Mouse (Mus musculus) midbrain, embryonic 13.5 days (tissue): Measurements from ENCODE around the gene Brca2. TPM values are rescaled to one million over a fixed set of nuclear protein-coding genes. Genes with fewer than 3 reads are reported as not detected.

Source experiments
- ATAC-seq: fragments of 200-750 bp; cut with Nextera tagmentation; 2 replicates; pipeline ENCODE4 v1.8.0; 2017; ENCODE audit warnings: mild to moderate bottlenecking, moderate TSS enrichment, moderate library complexity
- H3K27ac ChIP-seq: fragments of 300-500 bp; sonication (generic); 2 replicates; pipeline ENCODE4 v1.5.1; 2015; ENCODE audit warnings: inconsistent platforms, mild to moderate bottlenecking, moderate library complexity
- H3K27me3 ChIP-seq: fragments of 300-500 bp; sonication (generic); 2 replicates; pipeline ENCODE4 v1.6.1; 2015; ENCODE audit warnings: mild to moderate bottlenecking, inconsistent platforms
- H3K36me3 ChIP-seq: fragments of 300-500 bp; sonication (generic); 2 replicates; pipeline ENCODE4 v1.6.1; 2015; ENCODE audit warnings: mild to moderate bottlenecking, inconsistent platforms
- H3K4me1 ChIP-seq: fragments of 300-500 bp; sonication (generic); replicated peaks from 2 replicates; pipeline ENCODE4 v1.6.1; 2015; ENCODE audit warnings: inconsistent platforms
- H3K4me2 ChIP-seq: fragments of 300-500 bp; sonication (generic); replicated peaks from 2 replicates; pipeline ENCODE4 v1.6.1; 2015; ENCODE audit warnings: moderate library complexity, mild to moderate bottlenecking, inconsistent platforms
- H3K4me3 ChIP-seq: fragments of 300-500 bp; sonication (generic); replicated peaks from 2 replicates; pipeline ENCODE4 v1.5.1; 2015; ENCODE audit warnings: mild to moderate bottlenecking, inconsistent platforms
- H3K9ac ChIP-seq: fragments of 300-500 bp; sonication (generic); replicated peaks from 2 replicates; pipeline ENCODE4 v1.6.1; 2015; ENCODE audit warnings: mild to moderate bottlenecking, inconsistent platforms
- H3K9me3 ChIP-seq: fragments of 300-500 bp; sonication (generic); 2 replicates; pipeline ENCODE4 v1.6.1; 2016; ENCODE audit warnings: mild to moderate bottlenecking, inconsistent platforms
- WGBS: fragments of 180-500 bp; shearing (Covaris S2); methylation state at CpG from one replicate; pipeline ENCODE4 v1.1.7; 2015; 5-methylcytosine and 5-hydroxymethylcytosine counted together
- polyA plus RNA-seq: library from polyadenylated mRNA; unstranded; fragments of >200 nt; fragmentation: Nextera tagmentation; extraction: Ambion mirVana; gene quantifications from 2 replicates; pipeline ENCODE4 v1.2.1, GENCODE M21; 2015

Brca2 gene
- polyA plus RNA-seq, 1 experiment from 2014 or later = 18.0 TPM

DNA sequence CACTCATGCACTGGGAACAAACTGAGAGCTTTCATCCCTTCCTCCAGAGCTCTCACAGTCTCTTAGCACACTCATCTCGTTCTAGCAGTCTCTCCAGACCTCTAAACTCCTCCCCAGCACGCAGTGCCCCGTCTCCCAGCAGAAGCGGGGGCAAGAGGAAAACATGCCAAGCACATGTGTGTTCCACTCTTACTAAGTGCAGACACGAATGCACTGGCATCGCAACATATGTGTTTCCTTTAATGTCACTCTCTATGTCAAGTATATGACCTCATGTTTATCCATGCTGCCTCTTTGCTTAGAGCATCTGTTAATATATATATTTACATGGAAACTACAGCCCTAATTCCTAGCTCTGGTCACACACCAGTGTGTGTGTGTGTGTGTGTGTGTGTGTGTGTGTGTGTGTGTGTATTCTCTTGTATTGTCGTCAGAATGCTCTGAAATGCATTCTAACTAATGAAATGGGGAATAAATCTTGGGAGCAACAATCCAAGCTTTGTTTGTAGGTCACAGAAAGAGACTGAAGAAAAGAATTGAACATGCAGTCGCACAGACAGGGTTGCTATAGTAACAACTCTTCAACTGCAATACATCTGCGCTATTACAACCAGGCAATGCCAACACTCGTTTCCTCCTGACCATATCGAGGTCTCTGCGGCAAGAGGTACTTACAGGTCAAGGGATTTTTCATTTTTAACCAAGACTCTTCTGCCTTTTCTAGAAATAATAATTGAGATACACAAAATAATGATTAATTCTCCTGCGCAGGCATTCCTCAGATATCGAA, 79.2 kb downstream of the Brca2 start:
- no peaks in the 10 kb centered on the region for H3K9me3 ChIP-seq
- 67% methylated on average over 14 of the region's 14 CpGs for WGBS
- peaks cover 6% of the 10 kb centered on the region; the same call in 1 of the 2 replicates for H3K36me3 ChIP-seq
- peak; percentile 71; the same call in 1 of the 2 replicates for ATAC-seq
- H3K27me3 ChIP-seq = peaks cover 2% of the 10 kb centered on the region
- H3K4me1 ChIP-seq = peaks cover 14% of the 10 kb centered on the region
- H3K27ac ChIP-seq = peak overlapping the region; percentile 47; the same call in 1 of the 2 replicates
- H3K9ac ChIP-seq = no peak overlapping the region
- H3K4me3 ChIP-seq = no peak overlapping the region
- no peak overlapping the region for H3K4me2 ChIP-seq

DNA sequence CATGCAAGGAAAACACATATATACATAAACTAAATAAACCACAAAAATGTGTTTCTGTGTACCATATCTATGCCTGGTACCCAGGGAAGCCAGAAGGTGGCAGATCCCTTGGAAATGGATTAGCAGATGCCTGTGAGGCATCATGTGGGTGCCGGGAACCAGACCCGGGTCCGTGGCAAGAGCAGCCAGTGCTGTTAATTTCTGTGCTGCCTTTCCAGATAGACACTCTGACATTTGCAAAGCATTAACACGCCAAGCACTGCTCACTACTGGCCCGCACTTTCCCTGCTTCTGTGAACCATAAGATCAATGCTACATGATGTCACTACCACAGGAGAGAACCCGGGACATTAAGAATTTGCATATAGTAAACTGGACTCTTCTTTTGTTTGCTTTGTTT, 83.7 kb downstream of the Brca2 start:
- H3K27ac ChIP-seq = no peak overlapping the region
- no peak overlapping the region for H3K4me3 ChIP-seq
- H3K9ac ChIP-seq = no peak overlapping the region
- no peaks in the 10 kb centered on the region for H3K9me3 ChIP-seq
- H3K27me3 ChIP-seq = no peaks in the 10 kb centered on the region
- H3K4me2 ChIP-seq = no peak overlapping the region
- ATAC-seq = no peak
- 95% methylated on average over 6 of the region's 6 CpGs for WGBS
- H3K4me1 ChIP-seq = peaks cover 10% of the 10 kb centered on the region
- peaks cover 20% of the 10 kb centered on the region for H3K36me3 ChIP-seq

DNA sequence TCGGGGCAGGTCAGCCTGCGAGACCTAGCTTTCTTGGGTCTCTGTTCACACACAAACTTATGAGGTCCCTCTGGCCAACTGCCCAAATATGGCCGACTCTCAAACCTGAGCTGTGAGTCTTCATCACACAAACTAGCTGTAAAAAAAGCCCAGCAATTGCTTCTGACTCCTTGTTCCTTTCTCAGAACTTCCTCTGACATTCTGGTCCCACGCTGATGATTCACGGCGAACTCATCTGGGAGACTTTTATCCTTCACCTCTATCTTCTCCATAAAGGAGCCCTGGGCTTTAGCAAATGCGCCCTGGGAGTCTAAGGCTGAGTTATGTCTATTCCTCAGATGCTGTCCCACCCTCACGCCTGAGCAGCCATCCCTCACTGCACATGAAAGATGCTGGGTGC, 85.2 kb downstream of the Brca2 start:
- ATAC-seq = no peak
- 94% methylated on average over 8 of the region's 8 CpGs for WGBS
- no peak overlapping the region for H3K4me2 ChIP-seq
- no peaks in the 10 kb centered on the region for H3K27me3 ChIP-seq
- H3K4me1 ChIP-seq = no peaks in the 10 kb centered on the region
- no peak overlapping the region for H3K4me3 ChIP-seq
- H3K36me3 ChIP-seq = peaks cover 23% of the 10 kb centered on the region
- no peak overlapping the region for H3K27ac ChIP-seq
- no peaks in the 10 kb centered on the region for H3K9me3 ChIP-seq
- H3K9ac ChIP-seq = no peak overlapping the region

DNA sequence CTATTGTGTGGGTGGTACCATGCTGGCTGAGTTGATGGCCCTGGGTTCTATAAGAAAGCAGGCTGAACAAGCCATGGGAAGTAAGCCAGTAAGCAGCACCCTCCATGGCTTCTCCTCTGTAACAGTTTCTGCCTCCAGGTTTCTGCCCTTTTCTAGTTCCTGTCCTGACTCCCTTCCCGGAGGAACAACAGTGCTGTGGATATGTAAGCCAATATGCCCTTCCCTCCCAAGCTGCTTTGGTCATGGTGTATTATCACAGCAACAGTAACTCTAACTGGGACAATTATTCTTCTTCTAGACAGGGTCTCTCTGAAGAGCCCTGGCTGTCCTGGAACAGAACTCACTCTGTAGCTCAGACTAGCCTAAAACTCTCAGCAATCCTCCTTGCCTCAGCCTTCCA, 88.7 kb downstream of the Brca2 start:
- H3K27ac ChIP-seq = no peak overlapping the region
- H3K9me3 ChIP-seq = no peaks in the 10 kb centered on the region
- H3K4me3 ChIP-seq = no peak overlapping the region
- ATAC-seq = no peak
- H3K36me3 ChIP-seq = peaks cover 21% of the 10 kb centered on the region
- H3K4me2 ChIP-seq = no peak overlapping the region
- H3K9ac ChIP-seq = no peak overlapping the region
- WGBS = 82% methylated on average over 1 of the region's 1 CpGs
- H3K27me3 ChIP-seq = no peaks in the 10 kb centered on the region
- no peaks in the 10 kb centered on the region for H3K4me1 ChIP-seq

DNA sequence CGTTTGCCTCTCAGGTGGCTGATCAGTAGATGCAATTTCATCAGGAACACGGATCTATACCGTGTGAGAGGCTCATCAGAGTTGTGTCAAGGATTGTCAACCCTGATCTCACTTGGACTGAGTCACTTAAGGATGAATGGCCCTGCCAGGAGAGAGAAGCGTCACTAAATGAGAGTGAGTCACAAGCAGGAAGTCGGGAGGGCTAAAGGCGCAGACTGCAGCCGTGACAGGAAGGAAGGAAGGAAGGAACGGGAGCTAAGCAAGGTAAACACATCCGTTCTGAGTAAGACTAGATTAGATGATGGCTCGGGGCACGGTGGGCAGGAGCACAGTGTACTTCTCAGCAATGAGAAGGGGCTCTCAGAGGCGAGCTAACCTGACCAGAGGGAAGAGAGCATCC, 89.3 kb downstream of the Brca2 start:
- 87% methylated on average over 12 of the region's 12 CpGs for WGBS
- Histone ChIP-seq H3K27ac (no peak overlapping the region), H3K4me1 (no peaks in the 10 kb centered on the region), H3K4me3 (no peak overlapping the region), H3K36me3 (peaks cover 17% of the 10 kb centered on the region), H3K4me2 (no peak overlapping the region), H3K9me3 (no peaks in the 10 kb centered on the region), H3K9ac (no peak overlapping the region), H3K27me3 (no peaks in the 10 kb centered on the region)
- no peak for ATAC-seq

DNA sequence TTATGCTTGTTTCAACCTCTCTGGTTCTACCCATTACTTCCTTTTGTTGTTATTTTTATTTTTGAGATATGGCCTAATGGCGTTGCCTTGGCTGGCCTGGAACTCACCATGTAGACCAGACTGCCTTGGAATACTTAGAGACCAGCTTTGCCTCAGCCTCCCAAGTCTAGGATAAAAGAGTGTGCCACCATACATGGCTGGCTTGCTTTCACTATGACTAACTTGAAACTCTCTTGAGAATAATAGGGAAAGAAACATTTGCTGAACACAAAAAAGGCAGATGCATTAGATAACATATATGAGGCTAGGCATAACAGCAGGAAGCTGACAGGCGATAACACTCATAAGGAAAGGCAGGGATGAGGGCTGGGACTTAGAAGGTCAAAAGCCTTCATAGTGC, 91.6 kb downstream of the Brca2 start:
- Histone ChIP-seq H3K4me1 (no peaks in the 10 kb centered on the region), H3K9ac (no peak overlapping the region), H3K9me3 (no peaks in the 10 kb centered on the region), H3K4me3 (no peak overlapping the region), H3K27me3 (no peaks in the 10 kb centered on the region), H3K36me3 (0 out of 2 replicates have a peak, but pooled peaks cover 3% of the 10 kb centered on the region), H3K4me2 (no peak overlapping the region), H3K27ac (no peak overlapping the region)
- ATAC-seq = no peak
- WGBS = 89% methylated on average over 2 of the region's 2 CpGs

DNA sequence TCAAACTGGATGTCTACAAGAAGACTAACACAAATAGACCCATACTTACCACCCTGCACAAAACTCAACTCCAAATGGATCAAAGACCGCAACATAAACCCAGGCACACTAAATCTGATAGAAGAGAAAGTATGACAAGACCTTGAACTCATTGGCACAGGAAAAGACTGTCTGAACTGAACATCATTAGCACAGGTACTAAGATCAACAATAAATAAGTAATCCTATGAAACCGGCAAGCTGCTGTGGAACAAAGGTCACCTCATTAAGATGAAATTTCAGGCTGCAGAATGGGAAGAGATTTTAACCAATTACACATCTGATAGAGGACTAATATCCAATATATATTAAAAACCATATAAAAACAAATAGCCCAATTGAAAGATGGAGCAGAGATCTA, 93.8 kb downstream of the Brca2 start:
- Histone ChIP-seq H3K9ac (no peak overlapping the region), H3K4me3 (no peak overlapping the region), H3K9me3 (no peaks in the 10 kb centered on the region), H3K27ac (no peak overlapping the region), H3K27me3 (no peaks in the 10 kb centered on the region), H3K4me2 (no peak overlapping the region), H3K4me1 (no peaks in the 10 kb centered on the region), H3K36me3 (0 out of 2 replicates have a peak, but pooled peaks cover 3% of the 10 kb centered on the region)
- no peak for ATAC-seq
- WGBS = 96% methylated on average over 2 of the region's 2 CpGs

DNA sequence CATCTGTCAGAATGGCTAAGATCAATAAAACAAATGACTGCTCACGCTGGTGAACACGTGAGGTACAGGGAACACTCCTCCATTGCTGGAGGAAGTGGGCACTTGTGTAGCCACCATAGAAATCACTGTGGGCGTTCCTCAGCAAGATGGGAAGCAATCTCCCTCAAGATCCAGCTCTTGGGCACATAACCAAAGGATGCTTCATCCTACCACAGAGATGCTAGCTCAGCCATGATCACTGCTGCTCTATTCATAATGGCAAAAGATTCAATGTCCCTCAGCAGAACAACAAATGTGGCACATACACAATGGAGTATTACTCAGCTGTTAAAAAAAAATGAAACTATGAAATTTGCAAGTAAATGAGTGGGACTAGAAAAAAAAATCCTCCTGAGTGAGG, 94.3 kb downstream of the Brca2 start:
- Histone ChIP-seq H3K27ac (no peak overlapping the region), H3K4me3 (no peak overlapping the region), H3K9me3 (no peaks in the 10 kb centered on the region), H3K4me2 (no peak overlapping the region), H3K9ac (no peak overlapping the region), H3K4me1 (no peaks in the 10 kb centered on the region), H3K27me3 (no peaks in the 10 kb centered on the region), H3K36me3 (0 out of 2 replicates have a peak, but pooled peaks cover 2% of the 10 kb centered on the region)
- WGBS = 74% methylated on average over 3 of the region's 3 CpGs
- no peak for ATAC-seq

DNA sequence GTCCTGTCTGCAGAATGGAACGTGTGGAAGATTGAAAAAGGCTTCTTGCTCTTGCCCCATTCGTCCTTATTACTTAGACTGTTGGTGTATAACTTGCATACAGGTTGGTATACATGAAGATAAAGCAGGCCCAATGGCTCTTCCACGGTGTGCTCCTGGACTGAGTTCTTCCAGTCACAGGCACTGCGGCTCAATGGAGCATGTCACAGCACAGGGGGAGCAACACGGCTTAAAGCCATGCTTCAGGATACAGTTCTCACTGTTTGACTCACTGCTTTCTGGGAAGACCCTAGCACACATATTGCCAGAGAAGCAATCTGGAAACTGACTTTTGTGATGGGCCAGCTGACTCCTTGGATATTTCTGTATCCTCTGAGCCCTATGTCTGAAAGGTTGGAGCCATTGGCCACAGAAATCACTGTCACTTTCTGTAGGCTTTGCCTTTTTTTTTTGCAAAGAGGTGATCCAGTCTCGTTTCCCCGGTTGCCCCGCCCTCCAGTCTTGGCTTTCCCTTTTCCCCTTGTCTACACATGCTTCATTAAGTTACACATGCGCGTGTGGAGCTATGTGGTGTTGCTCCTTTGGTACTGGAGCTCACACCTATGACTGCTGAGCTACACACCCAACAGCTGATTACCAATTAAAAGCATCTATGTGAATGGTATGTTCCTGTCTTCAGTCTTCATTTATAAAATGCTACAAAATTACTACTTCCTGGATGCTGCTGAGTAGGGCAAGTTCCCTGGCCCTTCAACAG, 96.3 kb downstream of the Brca2 start:
- Histone ChIP-seq H3K4me2 (no peak overlapping the region), H3K4me1 (no peaks in the 10 kb centered on the region), H3K27ac (no peak overlapping the region), H3K9ac (no peak overlapping the region), H3K27me3 (no peaks in the 10 kb centered on the region), H3K9me3 (no peaks in the 10 kb centered on the region), H3K36me3 (no peaks in the 10 kb centered on the region), H3K4me3 (no peak overlapping the region)
- WGBS = 91% methylated on average over 10 of the region's 10 CpGs
- no peak for ATAC-seq

Other genes with a start within 250 kb of the Brca2 start
- gene Zar1l, start 4.5 kb upstream of the Brca2 start, polyA plus RNA-seq = not detected in 2 replicates
- gene N4bp2l1, start 74.6 kb downstream of the Brca2 start, polyA plus RNA-seq = 6.0 and 7.0 TPM in 2 replicates
- gene N4bp2l2, start 143.6 kb downstream of the Brca2 start, polyA plus RNA-seq = 32.9 and 38.1 TPM in 2 replicates
- 34.1 and 37.1 TPM in 2 replicates for gene Pds5b, start 151.1 kb downstream of the Brca2 start, polyA plus RNA-seq